Mouse (Mus musculus) E14TG2a.4 (cell line): ENCODE measurements around the gene Defb47.

ENCODE experiments used
- H3K27me3 ChIP-seq: 2 replicates; pipeline ENCODE4 v1.6.1; 2014; ENCODE audit warnings: low read length, control low read depth; ENCODE audit not compliant: insufficient read depth
- H3K36me3 ChIP-seq: 2 replicates; pipeline ENCODE4 v1.6.1; 2014; ENCODE audit warnings: low read length, control low read depth; ENCODE audit not compliant: insufficient read depth
- H3K4me1 ChIP-seq: replicated peaks from 2 replicates; pipeline ENCODE4 v1.6.1; 2014; ENCODE audit warnings: low read depth, low read length, control low read depth
- H3K4me3 ChIP-seq: replicated peaks from 2 replicates; pipeline ENCODE4 v1.5.1; 2014; ENCODE audit warnings: mild to moderate bottlenecking, low read length
- H3K9me3 ChIP-seq: 2 replicates; pipeline ENCODE4 v1.6.1; 2014; ENCODE audit warnings: low read length, control low read depth
- CTCF ChIP-seq: conservative IDR thresholded peaks from 2 replicates; pipeline ENCODE4 v1.5.1; 2014; ENCODE audit warnings: low read length
- NANOG ChIP-seq: IDR thresholded peaks from 2 replicates; pipeline ENCODE4 v1.6.1; 2014; ENCODE audit warnings: borderline replicate concordance, low read length, mixed read lengths
- POU5F1 ChIP-seq: IDR thresholded peaks from 2 replicates; pipeline ENCODE4 v1.6.1; 2014; ENCODE audit warnings: low read length, borderline replicate concordance

Defb47 gene

GRCm38 (mm10) chr14:62991271-62991670, 6.6 kb upstream of the Defb47 start:
- TF ChIP-seq CTCF: no peak
- TF ChIP-seq POU5F1: no peak
- TF ChIP-seq NANOG: no peak
- H3K4me3 ChIP-seq: no peak overlapping the region

DNA sequence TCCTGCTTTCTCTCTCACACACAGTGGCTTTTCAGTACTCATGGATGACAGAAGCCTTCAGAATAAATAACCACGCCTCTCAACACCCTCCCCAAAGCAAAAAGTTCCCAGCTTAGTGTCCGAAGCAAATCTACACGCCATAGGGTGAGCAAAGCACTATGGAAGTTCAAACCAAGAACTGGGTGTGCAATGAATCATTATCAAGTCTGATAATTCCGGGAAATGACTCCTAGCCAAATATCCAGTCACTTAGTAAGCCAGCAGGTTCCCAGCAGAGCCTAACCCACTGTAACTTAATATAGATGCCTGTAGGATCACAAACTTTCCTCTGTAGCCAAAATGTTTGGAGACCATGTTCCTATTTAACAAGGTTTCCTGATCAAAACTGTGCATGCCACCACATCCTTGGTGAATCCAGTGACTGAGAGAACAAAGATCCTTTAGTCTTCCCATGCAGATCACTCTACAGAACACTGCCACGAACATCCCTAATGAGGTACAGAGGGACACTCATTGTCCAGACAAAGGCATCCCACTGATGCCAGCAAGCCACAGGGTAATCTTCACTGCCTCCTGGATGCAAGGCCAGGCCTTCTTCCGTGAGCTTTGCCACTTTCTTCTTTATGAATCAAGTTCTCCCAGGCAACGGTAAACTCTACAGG, 5.9 kb upstream of the Defb47 start:
- Histone ChIP-seq H3K4me1 (no peaks in the 10 kb centered on the region), H3K9me3 (no peaks in the 10 kb centered on the region), H3K27me3 (no peaks in the 10 kb centered on the region), H3K36me3 (no peaks in the 10 kb centered on the region), H3K4me3 (no peak overlapping the region)
- TF ChIP-seq POU5F1 (no peak), NANOG (no peak), CTCF (no peak)

More at GRCm38 (mm10) chr14:62991271-62991670, 6.6 kb upstream of the Defb47 start:
- Histone ChIP-seq H3K36me3 (no peaks in the 10 kb centered on the region), H3K9me3 (no peaks in the 10 kb centered on the region), H3K4me1 (no peaks in the 10 kb centered on the region), H3K27me3 (no peaks in the 10 kb centered on the region)

DNA sequence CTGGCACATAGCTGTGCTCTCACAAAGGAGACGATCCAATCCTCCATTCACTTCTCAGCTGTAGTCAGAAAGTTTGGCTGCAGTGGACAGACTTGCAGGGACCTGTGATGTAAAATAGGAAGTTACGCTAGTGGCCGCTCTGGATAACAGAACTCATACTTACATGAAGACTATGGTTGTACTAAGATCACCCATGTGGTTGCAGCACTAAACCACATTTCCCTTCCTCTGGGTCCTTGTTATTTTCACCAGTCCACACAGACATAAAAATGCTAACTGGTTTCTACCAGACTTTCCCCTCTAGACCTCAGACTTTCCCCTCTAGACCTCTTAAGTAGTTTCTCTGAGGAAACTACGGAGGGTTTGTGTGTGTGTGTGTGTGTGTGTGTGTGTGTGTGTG, 1.1 kb downstream of the Defb47 start:
- Histone ChIP-seq H3K36me3 (no peaks in the 10 kb centered on the region), H3K4me1 (0 out of 2 replicates have a peak, but pooled peaks cover 2% of the 10 kb centered on the region)
- no peak for TF ChIP-seq NANOG
- no peak for TF ChIP-seq CTCF
- no peak for TF ChIP-seq POU5F1

GRCm38 (mm10) chr14:63002588-63002987, 4.7 kb downstream of the Defb47 start:
- Histone ChIP-seq H3K36me3 (no peaks in the 10 kb centered on the region), H3K27me3 (no peaks in the 10 kb centered on the region), H3K4me1 (0 out of 2 replicates have a peak, but pooled peaks cover 2% of the 10 kb centered on the region), H3K4me3 (no peak overlapping the region), H3K9me3 (peaks cover 5% of the 10 kb centered on the region; the same call in 1 of the 2 replicates)
- TF ChIP-seq CTCF: no peak
- no peak for TF ChIP-seq POU5F1
- TF ChIP-seq NANOG: no peak

More for the DNA sequence above, 1.1 kb downstream of the Defb47 start:
- peaks cover 5% of the 10 kb centered on the region; the same call in 1 of the 2 replicates for H3K9me3 ChIP-seq
- no peaks in the 10 kb centered on the region for H3K27me3 ChIP-seq
- no peak overlapping the region for H3K4me3 ChIP-seq

DNA sequence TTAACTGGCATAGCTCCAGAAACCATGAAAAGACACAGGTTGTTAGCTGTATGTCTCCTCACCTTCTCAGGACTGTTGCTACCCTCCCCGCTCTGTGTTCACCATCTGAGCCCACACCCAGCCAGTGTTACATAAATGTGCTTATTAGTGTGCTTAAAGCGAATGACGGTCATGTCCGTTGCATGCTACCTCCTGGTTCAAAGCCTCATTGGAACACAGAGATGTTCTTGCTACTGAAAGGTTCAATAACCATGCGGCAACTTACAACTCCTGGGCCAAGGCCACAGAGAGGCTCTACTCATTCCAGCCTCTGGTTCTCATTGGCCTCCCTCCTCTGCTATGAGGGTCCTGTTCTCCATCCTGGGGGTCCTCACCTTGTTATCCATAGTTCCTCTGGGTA, 13.6 kb downstream of the Defb47 start, which contains the start of gene Defb43:
Gene Defb43 (plus strand): TSS at position 301 of the 400 bp plus-strand sequence.
- no peaks in the 10 kb centered on the region for H3K4me1 ChIP-seq
- no peak within 1 kb of the TSS for H3K4me3 ChIP-seq
- no peaks in the 10 kb centered on the region for H3K27me3 ChIP-seq
- no peaks in the 10 kb centered on the region for H3K36me3 ChIP-seq
- TF ChIP-seq CTCF: no peak
- no peak for TF ChIP-seq POU5F1
- TF ChIP-seq NANOG: no peak
- H3K9me3 ChIP-seq: peaks cover 9% of the 10 kb centered on the region

- Histone ChIP-seq H3K4me1 (no peaks in the 10 kb centered on the region), H3K9me3 (peaks cover 9% of the 10 kb centered on the region), H3K27me3 (no peaks in the 10 kb centered on the region), H3K36me3 (no peaks in the 10 kb centered on the region), H3K4me3 (no peak overlapping the region)
- no peak for TF ChIP-seq CTCF
- no peak for TF ChIP-seq NANOG
- TF ChIP-seq POU5F1: no peak
These were observed 15.2 kb downstream of the Defb47 start for GRCm38 (mm10) chr14:63013082-63013481.

DNA sequence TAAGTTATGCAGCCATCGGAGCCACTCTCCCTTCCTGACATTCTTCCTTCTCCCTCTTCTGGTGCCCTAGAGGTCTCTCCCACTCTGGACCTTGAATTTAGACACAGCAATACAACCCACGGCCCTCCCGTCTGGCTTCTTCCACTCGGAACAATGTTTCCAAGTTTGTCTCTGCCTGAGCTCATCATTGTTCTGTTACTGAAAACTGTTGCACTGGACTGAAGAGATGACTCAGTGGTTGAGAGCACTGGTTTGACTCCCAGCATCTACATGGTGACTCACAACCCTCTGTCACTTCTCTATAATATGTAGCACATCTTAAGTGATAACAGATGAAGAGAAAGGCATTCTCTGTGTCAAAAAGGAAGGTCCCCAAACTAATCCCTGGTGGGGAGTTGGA, 16.8 kb downstream of the Defb47 start:
- H3K4me3 ChIP-seq: no peak overlapping the region
- no peak for TF ChIP-seq CTCF
- no peak for TF ChIP-seq NANOG
- no peaks in the 10 kb centered on the region for H3K27me3 ChIP-seq
- peaks cover 9% of the 10 kb centered on the region for H3K9me3 ChIP-seq
- H3K4me1 ChIP-seq: no peaks in the 10 kb centered on the region
- H3K36me3 ChIP-seq: no peaks in the 10 kb centered on the region

DNA sequence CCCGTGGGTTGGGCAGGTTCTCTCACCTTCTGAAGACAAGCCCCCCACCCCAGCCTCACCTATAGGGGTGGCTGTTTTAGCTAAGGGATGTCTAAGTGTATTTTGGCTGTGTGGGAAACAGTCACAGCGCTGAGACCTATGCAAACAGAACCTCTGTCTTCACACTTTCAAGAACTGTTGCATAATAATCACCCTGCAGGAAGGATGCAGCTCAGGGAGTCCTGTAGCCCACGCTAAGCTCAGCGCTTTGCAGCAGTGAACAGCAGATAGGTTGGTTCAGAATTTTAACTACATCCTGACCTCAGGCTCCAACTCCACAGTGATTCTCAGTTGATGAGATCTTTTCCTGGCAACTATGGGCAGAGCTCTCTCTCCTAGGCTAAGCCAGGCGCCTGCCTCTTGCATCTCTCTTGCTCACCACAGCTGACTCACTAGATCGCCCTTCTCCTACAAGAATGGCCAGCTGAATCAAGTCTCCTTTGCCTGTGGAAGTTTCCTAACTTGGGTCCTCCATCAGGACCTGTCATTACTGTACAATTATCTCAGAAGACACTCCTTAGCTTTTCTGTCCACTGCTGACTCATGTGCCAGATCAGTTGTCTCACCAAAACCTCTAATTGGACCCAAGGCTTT, 22.8 kb downstream of the Defb47 start:
- no peak for TF ChIP-seq CTCF
- TF ChIP-seq POU5F1: no peak
- TF ChIP-seq NANOG: no peak
- H3K4me1 ChIP-seq: peaks cover 15% of the 10 kb centered on the region; the same call in 1 of the 2 replicates
- H3K27me3 ChIP-seq: 0 out of 2 replicates have a peak, but pooled peaks cover 3% of the 10 kb centered on the region
- H3K4me3 ChIP-seq: no peak overlapping the region
- H3K9me3 ChIP-seq: no peaks in the 10 kb centered on the region
- H3K36me3 ChIP-seq: no peaks in the 10 kb centered on the region
